Mouse (Mus musculus): ENCODE data around the gene Mutyh.

GRCm38 (mm10) chr4:116857203-116857602 is 49.7 kb downstream of the Mutyh start:
- TF ChIP-seq CTCF (IDR thresholded peaks at IDR 0.05; ENCODE audit: extremely low read depth, insufficient read depth, low read length) = no peak
- no peak for TF ChIP-seq POLR2A (IDR thresholded peaks at IDR 0.05; ENCODE audit: extremely low read depth, insufficient read depth, low read length)

All from cortical plate, adult 2 months (tissue).